Mouse (Mus musculus): Measurements from ENCODE around the gene Cox7a1.

GRCm38 (mm10) chr7:30198481-30198971 is 14.6 kb downstream of the Cox7a1 start, which contains the start of gene Capns1:
- peak; percentile 71; the same call in 1 of the 2 replicates for TF ChIP-seq CTCF (IDR thresholded peaks at IDR 0.05; ENCODE audit: control insufficient read depth, insufficient read depth, insufficient replicate concordance, low read depth, low read length)
- no peak for TF ChIP-seq POLR2A (IDR thresholded peaks at IDR 0.05; ENCODE audit: control insufficient read depth, low read depth, low read length)

All from testis, adult 2 months (tissue).